Mouse (Mus musculus) ES-Bruce4 (cell line): ENCODE measurements around the gene Prkg1.

Source experiments
- CTCF ChIP-seq: IDR thresholded peaks from one replicate; pipeline ENCODE4 v1.8.1; 2011; ENCODE audit warnings: low read depth, low read length
- POLR2A ChIP-seq: IDR thresholded peaks from one replicate; pipeline ENCODE4 v1.8.1; 2011; ENCODE audit warnings: low read length; ENCODE audit not compliant: insufficient read depth

DNA sequence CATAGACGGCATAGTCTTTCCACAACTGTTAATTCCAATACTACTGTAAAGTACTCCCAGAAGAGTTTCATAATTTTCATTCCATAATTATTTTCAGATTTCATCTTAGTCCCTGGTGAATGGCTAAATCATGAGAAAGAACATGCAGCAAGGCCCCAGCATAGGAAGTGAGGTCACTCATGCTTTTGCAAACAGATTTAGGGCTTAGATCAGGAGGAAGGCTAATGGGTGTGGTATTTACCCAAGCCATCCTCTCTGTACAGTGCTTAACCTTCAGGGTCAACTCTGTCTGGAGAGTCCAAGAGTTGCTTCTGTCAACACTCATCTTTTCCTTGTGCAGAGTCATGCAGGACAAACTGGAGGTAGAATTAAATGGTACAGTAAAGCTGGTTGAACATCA lies 331.4 kb downstream of the Prkg1 start:
- TF ChIP-seq CTCF (no peak), POLR2A (no peak)
